Mouse (Mus musculus) heart, embryonic 15.5 days (tissue): Measurements from ENCODE around the gene Mettl7b. TPM values are rescaled to one million over a fixed set of nuclear protein-coding genes. Genes with fewer than 3 reads are reported as not detected.

Experiments used
- ATAC-seq: fragments of 200-750 bp; cut with Nextera tagmentation; replicated peaks from 2 replicates; pipeline ENCODE4 v1.8.0; 2017; ENCODE audit warnings: low read depth, moderate TSS enrichment; ENCODE audit not compliant: insufficient number of reproducible peaks, insufficient read depth, low FRiP score
- H3K27ac ChIP-seq: fragments of 300-500 bp; sonication (generic); 2 replicates; pipeline ENCODE4 v1.5.1; 2015; ENCODE audit warnings: mild to moderate bottlenecking, inconsistent platforms
- H3K27me3 ChIP-seq: fragments of 300-500 bp; sonication (generic); 2 replicates; pipeline ENCODE4 v1.6.1; 2015; ENCODE audit warnings: inconsistent platforms
- H3K36me3 ChIP-seq: fragments of 300-500 bp; sonication (generic); 2 replicates; pipeline ENCODE4 v1.6.1; 2015; ENCODE audit warnings: mild to moderate bottlenecking, inconsistent platforms
- H3K4me1 ChIP-seq: fragments of 300-500 bp; sonication (generic); replicated peaks from 2 replicates; pipeline ENCODE4 v1.6.1; 2015; ENCODE audit warnings: inconsistent platforms
- H3K4me2 ChIP-seq: fragments of 300-500 bp; sonication (generic); 2 replicates; pipeline ENCODE4 v1.6.1; 2015; ENCODE audit warnings: inconsistent platforms, mild to moderate bottlenecking, moderate library complexity
- H3K4me3 ChIP-seq: fragments of 300-500 bp; sonication (generic); 2 replicates; pipeline ENCODE4 v1.5.1; 2015; ENCODE audit warnings: mild to moderate bottlenecking, inconsistent platforms
- H3K9ac ChIP-seq: fragments of 300-500 bp; sonication (generic); 2 replicates; pipeline ENCODE4 v1.6.1; 2015; ENCODE audit warnings: mild to moderate bottlenecking, inconsistent platforms
- H3K9me3 ChIP-seq: fragments of 300-500 bp; sonication (generic); replicated peaks from 2 replicates; pipeline ENCODE4 v1.6.1; 2016; ENCODE audit warnings: inconsistent platforms
- WGBS: fragments of 180-500 bp; shearing (Covaris S2); methylation state at CpG from one replicate; pipeline ENCODE4 v1.1.7; 2015; ENCODE audit warnings: mixed read lengths; 5-methylcytosine and 5-hydroxymethylcytosine counted together
- polyA plus RNA-seq: library from polyadenylated mRNA; unstranded; fragments of >200 nt; fragmentation: Nextera tagmentation; extraction: Ambion mirVana; gene quantifications from 2 replicates; pipeline ENCODE4 v1.2.1, GENCODE M21; 2015

The Mettl7b gene
- polyA plus RNA-seq, 1 experiment from 2014 or later: not detected

GRCm38 (mm10) chr10:128929638-128930378, 31.0 kb downstream of the Mettl7b start:
- H3K27me3 ChIP-seq: peaks cover 26% of the 10 kb centered on the region
- H3K9me3 ChIP-seq: no peaks in the 10 kb centered on the region

GRCm38 (mm10) chr10:128928356-128928755, 32.4 kb downstream of the Mettl7b start:
- Histone ChIP-seq H3K9ac (no peak overlapping the region), H3K27me3 (peaks cover 11% of the 10 kb centered on the region), H3K36me3 (no peaks in the 10 kb centered on the region), H3K9me3 (no peaks in the 10 kb centered on the region), H3K4me3 (no peak overlapping the region), H3K27ac (no peak overlapping the region), H3K4me2 (no peak overlapping the region), H3K4me1 (peaks cover 38% of the 10 kb centered on the region)
- WGBS: 21% methylated on average over 4 of the region's 4 CpGs
- no peak for ATAC-seq

More at GRCm38 (mm10) chr10:128929638-128930378, 31.0 kb downstream of the Mettl7b start:
- peak; percentile 51; the same call in 1 of the 2 replicates for ATAC-seq
- Histone ChIP-seq H3K4me2 (no peak overlapping the region), H3K9ac (no peak overlapping the region), H3K27ac (peak overlapping the region; percentile 37), H3K4me3 (no peak overlapping the region), H3K4me1 (peaks cover 43% of the 10 kb centered on the region), H3K36me3 (no peaks in the 10 kb centered on the region)
- 51% methylated on average over 7 of the region's 7 CpGs for WGBS

GRCm38 (mm10) chr10:128923935-128924334, 36.9 kb downstream of the Mettl7b start, which contains the start of gene Bloc1s1:
TSS of gene Bloc1s1 (minus strand) at chr10:128924035.
- Histone ChIP-seq H3K4me2 (peak within 1 kb of the TSS; percentile 85), H3K36me3 (no peaks in the 10 kb centered on the region), H3K4me3 (peak within 1 kb of the TSS; percentile 83), H3K9me3 (no peaks in the 10 kb centered on the region), H3K9ac (peak within 1 kb of the TSS; percentile 81), H3K4me1 (peaks cover 44% of the 10 kb centered on the region), H3K27ac (peak within 1 kb of the TSS; percentile 94), H3K27me3 (no peaks in the 10 kb centered on the region)
- no peak for ATAC-seq
- whole genome bisulfite sequencing: 56% methylated on average over 9 of the region's 9 CpGs

- Histone ChIP-seq H3K27ac (peak overlapping the region; percentile 94), H3K4me3 (peak overlapping the region; percentile 83), H3K27me3 (no peaks in the 10 kb centered on the region), H3K4me1 (peaks cover 42% of the 10 kb centered on the region), H3K9me3 (no peaks in the 10 kb centered on the region), H3K9ac (peak overlapping the region; percentile 81), H3K4me2 (peak overlapping the region; percentile 85), H3K36me3 (no peaks in the 10 kb centered on the region)
- WGBS: under 1% methylated on average over 42 of the region's 42 CpGs
- peak; percentile 92 for ATAC-seq
Measured at GRCm38 (mm10) chr10:128923013-128923691, 37.6 kb downstream of the Mettl7b start.

- Histone ChIP-seq H3K27ac (peak within 1 kb of the TSS; percentile 94), H3K9me3 (no peaks in the 10 kb centered on the region), H3K9ac (peak within 1 kb of the TSS; percentile 81), H3K4me1 (peaks cover 41% of the 10 kb centered on the region), H3K4me2 (peak within 1 kb of the TSS; percentile 85), H3K36me3 (peaks cover 2% of the 10 kb centered on the region; the same call in 1 of the 2 replicates), H3K27me3 (no peaks in the 10 kb centered on the region), H3K4me3 (peak within 1 kb of the TSS; percentile 83)
- no peak for ATAC-seq
- WGBS: 8% methylated on average over 1 of the region's 1 CpGs
Measured at GRCm38 (mm10) chr10:128922822-128923012, 38.1 kb downstream of the Mettl7b start, which contains the start of gene Rdh5. TSS of gene Rdh5 (minus strand) at chr10:128922888.

GRCm38 (mm10) chr10:128921883-128922821, 38.6 kb downstream of the Mettl7b start:
- Histone ChIP-seq H3K27me3 (no peaks in the 10 kb centered on the region), H3K36me3 (peaks cover 8% of the 10 kb centered on the region; the same call in 1 of the 2 replicates), H3K27ac (peak overlapping the region; percentile 94), H3K4me1 (peaks cover 41% of the 10 kb centered on the region), H3K9me3 (no peaks in the 10 kb centered on the region), H3K4me2 (peak overlapping the region; percentile 85), H3K9ac (peak overlapping the region; percentile 81; the same call in 1 of the 2 replicates), H3K4me3 (peak overlapping the region; percentile 83)
- no peak for ATAC-seq
- WGBS: 66% methylated on average over 16 of the region's 16 CpGs

- 63% methylated on average over 1 of the region's 1 CpGs for WGBS
- H3K36me3 ChIP-seq: peaks cover 17% of the 10 kb centered on the region; the same call in 1 of the 2 replicates
- H3K4me2 ChIP-seq: no peak overlapping the region; the same call in 1 of the 2 replicates
- peaks cover 41% of the 10 kb centered on the region for H3K4me1 ChIP-seq
- H3K9ac ChIP-seq: no peak overlapping the region
- H3K4me3 ChIP-seq: no peak overlapping the region
- H3K9me3 ChIP-seq: no peaks in the 10 kb centered on the region
- ATAC-seq: no peak
- no peaks in the 10 kb centered on the region for H3K27me3 ChIP-seq
- peak overlapping the region; percentile 94 for H3K27ac ChIP-seq
Measured at GRCm38 (mm10) chr10:128921251-128921650, 39.5 kb downstream of the Mettl7b start.

- no peaks in the 10 kb centered on the region for H3K27me3 ChIP-seq
- H3K4me1 ChIP-seq: peaks cover 41% of the 10 kb centered on the region
- no peak overlapping the region for H3K9ac ChIP-seq
- peaks cover 17% of the 10 kb centered on the region; the same call in 1 of the 2 replicates for H3K36me3 ChIP-seq
- WGBS: 55% methylated on average over 3 of the region's 3 CpGs
- no peak for ATAC-seq
- no peaks in the 10 kb centered on the region for H3K9me3 ChIP-seq
- no peak overlapping the region for H3K4me2 ChIP-seq
- no peak overlapping the region for H3K4me3 ChIP-seq
- H3K27ac ChIP-seq: peak overlapping the region; percentile 94
Measured at GRCm38 (mm10) chr10:128920736-128921161, 40.0 kb downstream of the Mettl7b start.

GRCm38 (mm10) chr10:128919966-128920365, 40.8 kb downstream of the Mettl7b start:
- Histone ChIP-seq H3K27me3 (no peaks in the 10 kb centered on the region), H3K36me3 (peaks cover 20% of the 10 kb centered on the region; the same call in 1 of the 2 replicates), H3K4me1 (peaks cover 41% of the 10 kb centered on the region), H3K27ac (peak overlapping the region; percentile 94), H3K9me3 (no peaks in the 10 kb centered on the region), H3K4me2 (no peak overlapping the region), H3K4me3 (no peak overlapping the region), H3K9ac (no peak overlapping the region)
- no peak for ATAC-seq
- 75% methylated on average over 7 of the region's 7 CpGs for WGBS

GRCm38 (mm10) chr10:128919203-128919631, 41.6 kb downstream of the Mettl7b start:
- Histone ChIP-seq H3K4me2 (no peak overlapping the region), H3K27me3 (no peaks in the 10 kb centered on the region), H3K4me1 (peaks cover 41% of the 10 kb centered on the region), H3K36me3 (peaks cover 25% of the 10 kb centered on the region; the same call in 1 of the 2 replicates), H3K27ac (peak overlapping the region; percentile 25), H3K9me3 (no peaks in the 10 kb centered on the region), H3K9ac (no peak overlapping the region), H3K4me3 (no peak overlapping the region)
- WGBS: 30% methylated on average over 6 of the region's 6 CpGs
- no peak for ATAC-seq
